ENCODE assay signal across 23 mouse cellular contexts in genomic region chr13:119641145-119641544, GRCm38 (mm10). TPM values are rescaled to one million over a fixed set of nuclear protein-coding genes. Genes with fewer than 3 reads are reported as not detected.
DNase-seq lines count a peak whose midpoint lies in the region; ATAC-seq lines count a peak whose summit lies in the region.
"Had no signal": no experiment of that assay in that cellular context is flagged by ENCODE, and none has a peak within 500 bp of the region (broad histone marks: within the 10 kb centered on the region; RNA-seq: fewer than 3 reads in every experiment).

No protein-coding gene starts in this region.

- intact Hi-C loops in heart, postnatal 25 days (cut with DNase I), result loop anchor here (2.0 kb wide), 2 partner anchors 84 to 160 kb away; no protein-coding TSS in a partner anchor

- no peaks in the 10 kb centered on the region for H3K4me1 ChIP-seq in midbrain, embryonic 12.5 days
- no peaks in the 10 kb centered on the region for H3K4me1 ChIP-seq in midbrain, embryonic 13.5 days (replicated peaks)
- H3K4me1 ChIP-seq: forebrain, embryonic 10.5 days; forebrain, embryonic 13.5 days; heart, embryonic 13.5 days had no signal

- no peak overlapping the region for H3K4me2 ChIP-seq in midbrain, embryonic 12.5 days (replicated peaks)
- no peak overlapping the region for H3K4me2 ChIP-seq in midbrain, embryonic 13.5 days (replicated peaks)
- H3K4me2 ChIP-seq: forebrain, embryonic 13.5 days; heart, embryonic 13.5 days; hindbrain, embryonic 14.5 days had no signal

- no peak overlapping the region for H3K4me3 ChIP-seq in midbrain, embryonic 12.5 days
- no peak overlapping the region for H3K4me3 ChIP-seq in midbrain, embryonic 13.5 days (replicated peaks)
- H3K4me3 ChIP-seq: forebrain, embryonic 10.5 days; forebrain, embryonic 13.5 days; heart, embryonic 13.5 days had no signal

- no peaks in the 10 kb centered on the region for H3K9me3 ChIP-seq in midbrain, embryonic 12.5 days
- no peaks in the 10 kb centered on the region for H3K9me3 ChIP-seq in midbrain, embryonic 13.5 days
- H3K9me3 ChIP-seq: forebrain, embryonic 10.5 days; forebrain, embryonic 13.5 days; heart, embryonic 13.5 days had no signal

- WGBS in midbrain, embryonic 12.5 days, result 86% methylated on average over 7 of the region's 7 CpGs
- 86% methylated on average over 7 of the region's 7 CpGs for WGBS in midbrain, embryonic 13.5 days

- no peak overlapping the region for H3K27ac ChIP-seq in midbrain, embryonic 12.5 days (replicated peaks)
- no peak overlapping the region for H3K27ac ChIP-seq in midbrain, embryonic 13.5 days
- H3K27ac ChIP-seq: forebrain, embryonic 10.5 days; forebrain, embryonic 13.5 days; heart, embryonic 13.5 days; hindbrain, embryonic 14.5 days; hindbrain, postnatal 0 days had no signal

- 0 out of 2 replicates have a peak, but pooled peaks have one; percentile 23 for ATAC-seq in midbrain, embryonic 12.5 days (ENCODE audit: low FRiP score, low read depth)
- ATAC-seq in midbrain, embryonic 13.5 days, result no peak
- ATAC-seq: forebrain, embryonic 13.5 days; intestine, embryonic 16.5 days had no signal

- H3K9ac ChIP-seq in midbrain, embryonic 12.5 days (replicated peaks), result no peak overlapping the region
- no peak overlapping the region for H3K9ac ChIP-seq in midbrain, embryonic 13.5 days (replicated peaks)
- H3K9ac ChIP-seq: forebrain, embryonic 13.5 days; heart, embryonic 13.5 days; hindbrain, embryonic 14.5 days had no signal

- peak; percentile 52 for DNase-seq in adrenal gland, adult 2 months
- no peak for DNase-seq in adrenal gland, adult 18-20 months (ENCODE audit: low spot score in 2 of 2)
- peak; percentile 58 for DNase-seq in heart, adult 11 months
- no peak for DNase-seq in heart, postnatal 25 days (ENCODE audit: low spot score)
- no peak for DNase-seq in natural killer cell, adult 2 months (ENCODE audit: low spot score in 2 of 2)
- DNase-seq: gastrocnemius, postnatal 10 days; gastrocnemius, postnatal 36 days; kidney, adult 18-20 months had no signal

- 0 out of 2 replicates have a peak, but pooled peaks cover 4% of the 10 kb centered on the region for H3K27me3 ChIP-seq in midbrain, embryonic 12.5 days
- H3K27me3 ChIP-seq in midbrain, embryonic 13.5 days, result no peaks in the 10 kb centered on the region
- H3K27me3 ChIP-seq: forebrain, embryonic 13.5 days had no signal

- H3K36me3 ChIP-seq in midbrain, embryonic 12.5 days, result no peaks in the 10 kb centered on the region
- no peaks in the 10 kb centered on the region for H3K36me3 ChIP-seq in midbrain, embryonic 13.5 days
- H3K36me3 ChIP-seq: forebrain, embryonic 10.5 days; heart, embryonic 13.5 days had no signal

RNA-seq across cellular contexts. Expression of gene Ccl28, which starts 17.5 kb away (rescaled TPM):
- total RNA-seq in adrenal gland, adult 2 months (2021), result 1 to 10 TPM in 1 of 2 experiments, under 1 TPM in 1; 0.62 to 1.0 TPM
- not detected in 2 replicates for polyA plus RNA-seq in adrenal gland, adult 2 months (2012; rRNA removed)
- under 1 TPM; 0.19 to 0.33 TPM for total RNA-seq in adrenal gland, adult 18-20 months (2021)
- total RNA-seq in heart, postnatal 25 days (2021), result under 1 TPM in 1 of 2 experiments, not detected in 1; 0.06 TPM
- polyA plus RNA-seq in midbrain, embryonic 12.5 days (2016; fragmentation: Nextera tagmentation; extraction: Ambion mirVana), result 0.04 and 0.31 TPM in 2 replicates
- polyA plus RNA-seq in midbrain, embryonic 13.5 days (2015; fragmentation: Nextera tagmentation; extraction: Ambion mirVana), result 0.13 and 0.57 TPM in 2 replicates
- total RNA-seq: granulocyte monocyte progenitor cell, adult 5-6 weeks; heart, postnatal 36 days; MEL had no signal
- polyA plus RNA-seq: embryonic facial prominence, embryonic 11.5 days; embryonic facial prominence, embryonic 14.5 days; heart, embryonic 13.5 days; heart, embryonic 16.5 days; hindbrain, embryonic 11.5 days had no signal

RNA-seq across cellular contexts. Expression of gene Hmgcs1, which starts 49.0 kb away (rescaled TPM):
- 100 to 1,000 TPM; 155 to 624 TPM for total RNA-seq in adrenal gland, adult 2 months (2021)
- polyA plus RNA-seq in adrenal gland, adult 2 months (2012; rRNA removed), result 24.6 and 46.2 TPM in 2 replicates
- 100 to 1,000 TPM; 226 to 399 TPM for total RNA-seq in adrenal gland, adult 18-20 months (2021)
- total RNA-seq in heart, postnatal 25 days (2021), result 10 to 100 TPM; 45.2 to 46.3 TPM
- 494 and 501 TPM in 2 replicates for polyA plus RNA-seq in midbrain, embryonic 12.5 days (2016; fragmentation: Nextera tagmentation; extraction: Ambion mirVana)
- 455 and 504 TPM in 2 replicates for polyA plus RNA-seq in midbrain, embryonic 13.5 days (2015; fragmentation: Nextera tagmentation; extraction: Ambion mirVana)

Comparison
In these comparisons a context has a peak if more than half of its experiments do, and no peak if none do; other contexts are left out.
1. DNase-seq: peak in adrenal gland, adult 2 months (single experiment) and heart, adult 11 months (single experiment); none in adrenal gland, adult 18-20 months (0 of 2), heart, postnatal 25 days (single experiment) and natural killer cell, adult 2 months (0 of 2).